Mouse (Mus musculus): ENCODE measurements around the gene Map4k5. TPM values are rescaled to one million over a fixed set of nuclear protein-coding genes. Genes with fewer than 3 reads are reported as not detected.

The Map4k5 gene
- total and polyA plus RNA-seq, 3 experiments, result 7.0 to 8.5 TPM; not detected in 1

GRCm38 (mm10) chr12:69871632-69872031 is 21.4 kb downstream of the Map4k5 start:
- Histone ChIP-seq H3K9me3 (replicated peaks; ENCODE audit: insufficient read depth, low read length) (no peaks in the 10 kb centered on the region), H3K27ac (ENCODE audit: control insufficient read depth, low read depth, low read length) (no peak overlapping the region), H3K79me2 (ENCODE audit: control insufficient read depth, insufficient read depth, low read length, poor library complexity) (peaks cover 1% of the 10 kb centered on the region; the same call in 1 of the 2 replicates), H3K4me3 (ENCODE audit: control insufficient read depth in 1 of 2, insufficient read depth in 1 of 2, low read depth in 2 of 2, low read length in 2 of 2) (no peak overlapping the region), H3K9ac (ENCODE audit: control insufficient read depth, low read depth, low read length, poor library complexity, severe bottlenecking) (no peak overlapping the region), H3K27me3 (ENCODE audit: control insufficient read depth in 1 of 2, insufficient read depth in 2 of 2, low read length in 2 of 2) (no peaks in the 10 kb centered on the region), H3K36me3 (ENCODE audit: control insufficient read depth in 1 of 2, insufficient read depth in 2 of 2, low read length in 2 of 2) (peaks cover 0 to 14% of the 10 kb centered on the region in 2 experiments; a peak in 2 of 4 replicates), H3K4me1 (ENCODE audit: control insufficient read depth in 1 of 2, insufficient read depth in 2 of 2, low read length in 2 of 2) (peaks cover 11 to 12% of the 10 kb centered on the region in 2 experiments)
- peak; percentile 48 for DNase-seq (ENCODE audit: low read depth, low spot score)
- TF ChIP-seq ELF1 (IDR thresholded peaks at IDR 0.05; ENCODE audit: low read depth, low read length) (peak; percentile 32; the same call in 1 of the 2 replicates), EP300 (IDR thresholded peaks at IDR 0.05; ENCODE audit: low read depth in 1 of 2, low read length in 2 of 2) (peak in 1 of 2 experiments; percentile 45; a peak in 1 of 4 replicates), USF1 (IDR thresholded peaks at IDR 0.05; ENCODE audit: low read depth, low read length) (no peak)

GRCm38 (mm10) chr12:69867338-69867737 is 25.7 kb downstream of the Map4k5 start:
- Histone ChIP-seq H3K27ac (ENCODE audit: control insufficient read depth, low read depth, low read length) (no peak overlapping the region), H3K36me3 (ENCODE audit: control insufficient read depth in 1 of 2, insufficient read depth in 2 of 2, low read length in 2 of 2) (peaks cover 0 to 14% of the 10 kb centered on the region in 2 experiments; a peak in 2 of 4 replicates), H3K4me1 (ENCODE audit: control insufficient read depth in 1 of 2, insufficient read depth in 2 of 2, low read length in 2 of 2) (peaks cover 14 to 16% of the 10 kb centered on the region in 2 experiments), H3K4me3 (ENCODE audit: control insufficient read depth in 1 of 2, insufficient read depth in 1 of 2, low read depth in 2 of 2, low read length in 2 of 2) (no peak overlapping the region), H3K79me2 (ENCODE audit: control insufficient read depth, insufficient read depth, low read length, poor library complexity) (no peaks in the 10 kb centered on the region), H3K9me3 (replicated peaks; ENCODE audit: insufficient read depth, low read length) (no peaks in the 10 kb centered on the region), H3K9ac (ENCODE audit: control insufficient read depth, low read depth, low read length, poor library complexity, severe bottlenecking) (no peak overlapping the region), H3K27me3 (ENCODE audit: control insufficient read depth in 1 of 2, insufficient read depth in 2 of 2, low read length in 2 of 2) (no peaks in the 10 kb centered on the region)
- DNase-seq (ENCODE audit: low read depth, low spot score), result peak; percentile 61
- TF ChIP-seq CTCF (IDR thresholded peaks at IDR 0.05 in 2 of 3, conservative IDR thresholded peaks at IDR 0.05 in 1 of 3; ENCODE audit: control insufficient read depth in 1 of 3, insufficient read depth in 1 of 3, low read depth in 2 of 3, low read length in 3 of 3, poor library complexity in 1 of 3, severe bottlenecking in 1 of 3) (no peak), POLR2AphosphoS5 (IDR thresholded peaks at IDR 0.05; ENCODE audit: borderline replicate concordance, low read depth, low read length) (no peak), EP300 (IDR thresholded peaks at IDR 0.05; ENCODE audit: low read depth in 1 of 2, low read length in 2 of 2) (peak in 1 of 2 experiments; percentile 49; a peak in 2 of 4 replicates), E2F4 (IDR thresholded peaks at IDR 0.05; ENCODE audit: borderline replicate concordance, low read depth, low read length) (no peak), HCFC1 (IDR thresholded peaks at IDR 0.05; ENCODE audit: low read depth, low read length) (no peak), POLR2AphosphoS2 (IDR thresholded peaks at IDR 0.05; ENCODE audit: low read length) (no peak), SMC3 (IDR thresholded peaks at IDR 0.05; ENCODE audit: low read depth, low read length) (no peak), POLR2A (IDR thresholded peaks at IDR 0.05; ENCODE audit: control insufficient read depth in 1 of 2, insufficient read depth in 1 of 2, low read depth in 1 of 2, low read length in 2 of 2, poor library complexity in 1 of 2) (no peak), TBP (IDR thresholded peaks at IDR 0.05; ENCODE audit: low read depth, low read length) (no peak), ZC3H11A (IDR thresholded peaks at IDR 0.05; ENCODE audit: low read depth, low read length) (no peak), UBTF (IDR thresholded peaks at IDR 0.05; ENCODE audit: borderline replicate concordance, insufficient read depth, low read depth, low read length) (no peak), MYB (IDR thresholded peaks at IDR 0.05; ENCODE audit: low read depth, low read length) (no peak), CHD2 (IDR thresholded peaks at IDR 0.05; ENCODE audit: low read length) (no peak), ZKSCAN1 (IDR thresholded peaks at IDR 0.05; ENCODE audit: low read depth, low read length) (no peak), MXI1 (IDR thresholded peaks at IDR 0.05; ENCODE audit: low read depth, low read length) (peak; percentile 39; the same call in 1 of the 2 replicates), MYC (IDR thresholded peaks at IDR 0.05; ENCODE audit: low read depth, low read length) (no peak), NELFE (IDR thresholded peaks at IDR 0.05; ENCODE audit: low read depth, low read length) (no peak), MAFK (IDR thresholded peaks at IDR 0.05; ENCODE audit: borderline replicate concordance, low read depth, low read length) (no peak), ZNF384 (IDR thresholded peaks at IDR 0.05; ENCODE audit: low read depth, low read length) (no peak), ZMIZ1 (IDR thresholded peaks at IDR 0.05; ENCODE audit: low read depth, low read length) (no peak), ETS1 (IDR thresholded peaks at IDR 0.05; ENCODE audit: low read depth, low read length) (peak; percentile 95), GATA1 (IDR thresholded peaks at IDR 0.05; ENCODE audit: low read depth, low read length) (peak; percentile 47), CHD1 (IDR thresholded peaks at IDR 0.05; ENCODE audit: low read depth, low read length) (no peak), GABPA (IDR thresholded peaks at IDR 0.05; ENCODE audit: low read depth, low read length) (no peak), TCF12 (IDR thresholded peaks at IDR 0.05; ENCODE audit: low read depth, low read length) (peak; percentile 75), MEF2A (IDR thresholded peaks at IDR 0.05; ENCODE audit: extremely low read depth, insufficient replicate concordance, low read depth, low read length, poor library complexity, severe bottlenecking) (no peak), USF2 (IDR thresholded peaks at IDR 0.05; ENCODE audit: borderline replicate concordance in 1 of 2, insufficient read depth in 1 of 2, low read depth in 1 of 2, low read length in 2 of 2) (no peak), KAT2A (conservative IDR thresholded peaks at IDR 0.05; ENCODE audit: low read depth, low read length) (no peak), USF1 (IDR thresholded peaks at IDR 0.05; ENCODE audit: low read depth, low read length) (no peak), TAL1 (IDR thresholded peaks at IDR 0.05; ENCODE audit: low read length) (peak; percentile 20), ELF1 (IDR thresholded peaks at IDR 0.05; ENCODE audit: low read depth, low read length) (peak; percentile 25; the same call in 1 of the 2 replicates)
